Mouse (Mus musculus): Measurements from ENCODE around the gene Tinagl1. TPM values are rescaled to one million over a fixed set of nuclear protein-coding genes. Genes with fewer than 3 reads are reported as not detected.

Tinagl1 gene
- 1.2 TPM in 1 of 2 replicates, not detected in the other for polyA plus RNA-seq (2012; ENCODE audit: insufficient read depth, low replicate concordance)

DNA sequence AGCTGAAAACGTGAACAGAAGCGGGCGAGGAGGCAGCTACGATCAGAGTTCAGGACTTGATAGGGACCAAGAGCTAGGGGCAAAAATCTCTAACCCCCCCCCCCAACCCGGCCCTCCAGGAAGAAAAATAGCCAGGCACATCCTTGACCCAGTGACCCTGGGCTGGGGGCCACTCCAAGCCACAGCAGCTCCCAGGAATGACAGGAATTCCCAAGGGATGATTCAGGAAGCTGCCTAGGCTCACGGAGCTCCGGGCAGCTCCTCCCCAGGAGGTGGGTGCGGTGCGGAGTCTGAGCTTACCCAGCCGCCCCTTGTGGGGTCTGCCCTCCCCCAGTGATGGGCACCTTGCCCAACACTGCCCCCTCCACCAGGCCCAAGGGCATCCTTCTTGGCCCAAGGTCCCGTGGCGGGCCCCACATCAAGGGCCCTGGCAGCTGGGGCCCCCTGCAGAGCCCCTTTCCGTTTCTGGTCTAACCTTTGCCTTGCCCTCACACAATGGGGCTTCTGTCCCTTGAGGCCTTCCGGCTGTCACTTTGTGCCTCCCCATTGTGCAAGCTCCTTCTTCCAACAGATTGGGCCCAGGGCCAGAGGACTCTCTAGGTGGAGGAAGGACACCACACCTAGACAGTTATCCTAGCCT is at the start of gene Tinagl1:
Tinagl1 (minus strand) TSS at position 51 of the 640 bp plus-strand sequence.
- Histone ChIP-seq H3K27me3 (replicated peaks) (peaks cover 88% of the 10 kb centered on the region), H3K9me3 (no peaks in the 10 kb centered on the region), H3K36me3 (replicated peaks; ENCODE audit: low read length) (no peaks in the 10 kb centered on the region), H3K4me3 (replicated peaks) (peak within 1 kb of the TSS; percentile 71), H3K4me1 (peaks cover 10% of the 10 kb centered on the region; the same call in 1 of the 2 replicates)
- TF ChIP-seq FLI1 (IDR thresholded peaks at IDR 0.05; ENCODE audit: low read length): no peak
- no peak for TF ChIP-seq GATA1 (IDR thresholded peaks at IDR 0.05; ENCODE audit: borderline replicate concordance, low read length)

DNA sequence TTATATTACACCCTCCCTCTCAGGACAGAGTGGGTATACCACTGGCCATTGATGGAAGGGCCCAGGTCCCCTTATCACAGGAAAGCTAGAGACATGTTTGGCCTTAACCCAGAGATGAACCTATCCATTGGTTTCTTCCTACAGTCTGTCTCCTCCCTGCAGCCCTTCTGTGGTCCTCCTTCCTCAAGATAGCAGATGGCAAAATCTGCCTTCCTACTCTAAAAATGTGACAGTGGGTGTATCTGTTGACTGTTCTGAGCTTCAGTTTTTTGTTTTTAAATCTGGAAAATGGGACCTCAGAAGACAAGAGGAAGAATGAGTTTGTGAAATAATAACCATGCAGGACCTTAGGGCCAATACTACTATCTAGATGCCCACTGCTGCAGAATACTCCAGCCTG is 49.1 kb upstream of the Tinagl1 start:
- Histone ChIP-seq H3K4me3 (replicated peaks) (no peak overlapping the region), H3K36me3 (replicated peaks; ENCODE audit: low read length) (no peaks in the 10 kb centered on the region), H3K27me3 (replicated peaks) (peaks cover 51% of the 10 kb centered on the region), H3K4me1 (peaks cover 3% of the 10 kb centered on the region; the same call in 1 of the 2 replicates), H3K9me3 (no peaks in the 10 kb centered on the region)
- TF ChIP-seq FLI1 (IDR thresholded peaks at IDR 0.05; ENCODE audit: low read length) (no peak), GATA1 (IDR thresholded peaks at IDR 0.05; ENCODE audit: borderline replicate concordance, low read length) (no peak)

GRCm38 (mm10) chr4:130222179-130222578 is 47.3 kb upstream of the Tinagl1 start, which contains the start of gene Gm853:
TSS of gene Gm853 (minus strand) at chr4:130222401.
- TF ChIP-seq GATA1 (IDR thresholded peaks at IDR 0.05; ENCODE audit: borderline replicate concordance, low read length) (no peak), FLI1 (IDR thresholded peaks at IDR 0.05; ENCODE audit: low read length) (no peak)
- H3K4me3 ChIP-seq (replicated peaks): no peak within 1 kb of the TSS

GRCm38 (mm10) chr4:130220176-130220575 is 45.3 kb upstream of the Tinagl1 start:
- peaks cover 4% of the 10 kb centered on the region; the same call in 1 of the 2 replicates for H3K9me3 ChIP-seq
- peaks cover 3% of the 10 kb centered on the region; the same call in 1 of the 2 replicates for H3K4me1 ChIP-seq
- peaks cover 59% of the 10 kb centered on the region for H3K27me3 ChIP-seq (replicated peaks)
- H3K4me3 ChIP-seq (replicated peaks): no peak overlapping the region
- TF ChIP-seq GATA1 (IDR thresholded peaks at IDR 0.05; ENCODE audit: borderline replicate concordance, low read length) (no peak), FLI1 (IDR thresholded peaks at IDR 0.05; ENCODE audit: low read length) (no peak)
- no peaks in the 10 kb centered on the region for H3K36me3 ChIP-seq (replicated peaks; ENCODE audit: low read length)

More at GRCm38 (mm10) chr4:130222179-130222578, 47.3 kb upstream of the Tinagl1 start, which contains the start of gene Gm853:
- Histone ChIP-seq H3K27me3 (replicated peaks) (peaks cover 60% of the 10 kb centered on the region), H3K36me3 (replicated peaks; ENCODE audit: low read length) (no peaks in the 10 kb centered on the region), H3K9me3 (no peaks in the 10 kb centered on the region), H3K4me1 (peaks cover 3% of the 10 kb centered on the region; the same call in 1 of the 2 replicates)

DNA sequence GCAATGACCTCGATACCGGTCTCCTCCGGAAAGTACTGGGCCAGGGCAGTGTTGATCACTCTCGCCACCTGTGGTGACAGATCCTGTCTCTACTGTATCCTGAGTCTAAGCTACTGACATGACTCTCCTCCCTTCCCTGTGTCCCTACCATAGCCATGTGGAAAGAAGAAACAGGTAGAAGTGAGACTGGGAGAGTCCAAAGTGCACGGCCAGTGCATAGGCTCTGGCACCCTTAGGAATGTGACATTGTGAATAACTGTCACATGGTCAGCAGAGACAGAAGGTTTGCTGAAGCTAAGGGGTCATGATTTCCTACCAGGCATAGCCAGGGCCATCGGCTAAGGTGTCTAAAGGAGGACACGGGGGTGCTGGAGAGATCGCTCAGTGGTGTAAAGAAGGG is 40.5 kb upstream of the Tinagl1 start:
- H3K4me1 ChIP-seq: peaks cover 22% of the 10 kb centered on the region
- H3K27me3 ChIP-seq (replicated peaks): peaks cover 59% of the 10 kb centered on the region
- peaks cover 6% of the 10 kb centered on the region; the same call in 1 of the 2 replicates for H3K9me3 ChIP-seq
- no peaks in the 10 kb centered on the region for H3K36me3 ChIP-seq (replicated peaks; ENCODE audit: low read length)
- TF ChIP-seq FLI1 (IDR thresholded peaks at IDR 0.05; ENCODE audit: low read length) (no peak), GATA1 (IDR thresholded peaks at IDR 0.05; ENCODE audit: borderline replicate concordance, low read length) (no peak)
- no peak overlapping the region for H3K4me3 ChIP-seq (replicated peaks)

- Histone ChIP-seq H3K4me1 (peaks cover 22% of the 10 kb centered on the region), H3K27me3 (replicated peaks) (peaks cover 51% of the 10 kb centered on the region), H3K4me3 (replicated peaks) (no peak overlapping the region), H3K36me3 (replicated peaks; ENCODE audit: low read length) (no peaks in the 10 kb centered on the region), H3K9me3 (peaks cover 6% of the 10 kb centered on the region; the same call in 1 of the 2 replicates)
- TF ChIP-seq GATA1 (IDR thresholded peaks at IDR 0.05; ENCODE audit: borderline replicate concordance, low read length): no peak
- no peak for TF ChIP-seq FLI1 (IDR thresholded peaks at IDR 0.05; ENCODE audit: low read length)
Measured at GRCm38 (mm10) chr4:130213857-130214256, 38.9 kb upstream of the Tinagl1 start.

- TF ChIP-seq GATA1 (IDR thresholded peaks at IDR 0.05; ENCODE audit: borderline replicate concordance, low read length): no peak
- no peak for TF ChIP-seq FLI1 (IDR thresholded peaks at IDR 0.05; ENCODE audit: low read length)
- no peak overlapping the region for H3K4me3 ChIP-seq (replicated peaks)
- peaks cover 47% of the 10 kb centered on the region for H3K27me3 ChIP-seq (replicated peaks)
- H3K36me3 ChIP-seq (replicated peaks; ENCODE audit: low read length): no peaks in the 10 kb centered on the region
- H3K4me1 ChIP-seq: peaks cover 22% of the 10 kb centered on the region
- H3K9me3 ChIP-seq: peaks cover 6% of the 10 kb centered on the region; the same call in 1 of the 2 replicates
Measured at GRCm38 (mm10) chr4:130213197-130213596, 38.3 kb upstream of the Tinagl1 start.

DNA sequence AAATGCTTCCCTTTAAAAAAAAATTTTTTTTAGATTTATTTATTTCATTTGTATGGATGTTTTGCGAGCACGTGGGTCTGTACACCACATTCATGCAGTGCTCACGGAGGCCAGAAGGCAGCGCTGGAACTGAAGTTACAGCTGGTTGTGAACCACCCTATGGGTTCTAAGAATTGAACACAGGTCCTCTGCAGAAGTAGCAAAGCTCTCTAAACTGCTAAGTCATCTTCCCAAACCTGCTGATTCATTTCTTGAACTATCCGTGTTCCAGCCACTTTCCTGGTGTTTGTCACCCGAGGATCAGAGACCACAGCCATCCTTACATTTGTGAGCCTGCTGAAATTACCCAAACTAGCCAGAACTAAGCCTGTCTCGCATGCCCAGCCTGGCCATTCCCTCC is 37.5 kb upstream of the Tinagl1 start:
- TF ChIP-seq FLI1 (IDR thresholded peaks at IDR 0.05; ENCODE audit: low read length) (no peak), GATA1 (IDR thresholded peaks at IDR 0.05; ENCODE audit: borderline replicate concordance, low read length) (no peak)

DNA sequence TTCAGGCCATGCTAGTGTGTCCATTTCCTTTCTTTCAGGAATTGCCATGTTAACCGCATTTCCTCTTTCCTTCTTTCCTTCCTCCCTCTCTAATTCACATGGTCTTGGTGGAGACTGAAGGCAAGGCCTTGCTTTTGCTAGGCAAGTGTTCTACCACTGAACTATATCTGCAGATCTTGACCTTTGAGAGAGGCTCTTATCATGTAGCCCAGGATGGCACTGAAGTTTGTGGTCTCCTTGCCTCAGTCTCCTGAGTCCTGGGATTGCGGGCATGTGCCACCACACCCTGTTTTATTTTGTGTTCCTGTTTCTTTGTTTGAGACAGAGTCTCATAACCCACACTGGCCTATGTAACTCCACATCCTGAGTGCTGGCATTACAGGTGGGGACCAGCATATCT is 36.9 kb upstream of the Tinagl1 start:
- H3K4me1 ChIP-seq: peaks cover 22% of the 10 kb centered on the region
- no peak overlapping the region for H3K4me3 ChIP-seq (replicated peaks)
- peaks cover 42% of the 10 kb centered on the region for H3K27me3 ChIP-seq (replicated peaks)
- TF ChIP-seq FLI1 (IDR thresholded peaks at IDR 0.05; ENCODE audit: low read length): no peak
- TF ChIP-seq GATA1 (IDR thresholded peaks at IDR 0.05; ENCODE audit: borderline replicate concordance, low read length): no peak
- no peaks in the 10 kb centered on the region for H3K36me3 ChIP-seq (replicated peaks; ENCODE audit: low read length)
- H3K9me3 ChIP-seq: peaks cover 16% of the 10 kb centered on the region

More for the DNA sequence above, 37.5 kb upstream of the Tinagl1 start:
- peaks cover 22% of the 10 kb centered on the region for H3K4me1 ChIP-seq
- H3K9me3 ChIP-seq: peaks cover 10% of the 10 kb centered on the region
- peaks cover 44% of the 10 kb centered on the region for H3K27me3 ChIP-seq (replicated peaks)
- H3K4me3 ChIP-seq (replicated peaks): no peak overlapping the region
- H3K36me3 ChIP-seq (replicated peaks; ENCODE audit: low read length): no peaks in the 10 kb centered on the region

Measured in megakaryocyte, embryonic 14.5 days (primary cell).